Comparison of ENCODE assay signal across 14 mouse cellular contexts in the genomic region with DNA sequence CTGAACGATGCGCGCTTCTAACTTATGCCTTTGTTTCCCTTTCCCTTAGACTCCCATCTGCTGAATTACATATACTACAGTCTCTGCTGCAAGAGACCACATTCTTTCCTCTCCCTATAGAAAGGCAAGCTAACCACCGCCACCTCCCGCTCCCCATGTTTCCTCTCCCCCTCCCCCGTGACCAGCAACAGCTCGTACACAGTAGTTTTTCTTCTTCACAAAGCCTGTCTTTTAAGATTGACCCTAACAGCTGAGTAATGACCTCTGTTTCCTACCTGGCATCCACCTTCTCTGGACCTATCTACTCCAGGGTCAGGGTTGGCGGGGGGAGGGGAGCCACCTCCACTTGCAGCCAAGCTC. TPM values are rescaled to one million over a fixed set of nuclear protein-coding genes. Genes with fewer than 3 reads are reported as not detected.
A peak's percentile ranks its signal among the peaks of the same experiment; 100 is the strongest.
DNase-seq lines count a peak whose midpoint lies in the region; ATAC-seq lines count a peak whose summit lies in the region.
"Had no signal": no experiment of that assay in that cellular context is flagged by ENCODE, and none has a peak within 500 bp of the region (broad histone marks: within the 10 kb centered on the region; RNA-seq: fewer than 3 reads in every experiment).

No protein-coding gene starts in this region.

- ATAC-seq in heart, embryonic 15.5 days (replicated peaks; ENCODE audit: insufficient number of reproducible peaks, insufficient read depth, low FRiP score, low read depth), result no peak
- no peak for ATAC-seq in lung, embryonic 16.5 days (ENCODE audit: low read depth)
- no peak for ATAC-seq in embryonic facial prominence, embryonic 12.5 days (ENCODE audit: insufficient number of reproducible peaks, insufficient read depth, low FRiP score, low TSS enrichment)
- ATAC-seq in megakaryocyte-erythroid progenitor cell, adult 5-6 weeks (replicated peaks; ENCODE audit: low FRiP score, low TSS enrichment, poor library complexity, severe bottlenecking), result no peak

- peak overlapping the region; percentile 64 for H3K27ac ChIP-seq in heart, embryonic 15.5 days
- peak overlapping the region; percentile 64 for H3K27ac ChIP-seq in lung, embryonic 16.5 days (ENCODE audit: low read length)
- 0 out of 2 replicates have a peak overlapping the region, but pooled peaks have one; percentile 11 for H3K27ac ChIP-seq in embryonic facial prominence, embryonic 12.5 days
- no peak overlapping the region for H3K27ac ChIP-seq in midbrain, embryonic 10.5 days (replicated peaks)
- H3K27ac ChIP-seq: hindbrain, embryonic 14.5 days; macrophage; stomach, embryonic 15.5 days had no signal

- no peaks in the 10 kb centered on the region for H3K9me3 ChIP-seq in heart, embryonic 15.5 days (replicated peaks)
- H3K9me3 ChIP-seq in lung, embryonic 16.5 days (ENCODE audit: control insufficient read depth, low read length), result no peaks in the 10 kb centered on the region
- no peaks in the 10 kb centered on the region for H3K9me3 ChIP-seq in embryonic facial prominence, embryonic 12.5 days
- no peaks in the 10 kb centered on the region for H3K9me3 ChIP-seq in midbrain, embryonic 10.5 days (replicated peaks)
- H3K9me3 ChIP-seq: stomach, embryonic 15.5 days had no signal

- H3K4me3 ChIP-seq in heart, embryonic 15.5 days, result no peak overlapping the region
- no peak overlapping the region for H3K4me3 ChIP-seq in lung, embryonic 16.5 days (ENCODE audit: low read length)
- H3K4me3 ChIP-seq in embryonic facial prominence, embryonic 12.5 days, result no peak overlapping the region
- H3K4me3 ChIP-seq in midbrain, embryonic 10.5 days, result no peak overlapping the region
- H3K4me3 ChIP-seq: stomach, embryonic 15.5 days had no signal

- 79% methylated on average over 8 of the region's 8 CpGs for WGBS in heart, embryonic 15.5 days
- WGBS in lung, embryonic 16.5 days, result 73% methylated on average over 8 of the region's 8 CpGs
- 70% methylated on average over 8 of the region's 8 CpGs for WGBS in embryonic facial prominence, embryonic 12.5 days
- 87% methylated on average over 8 of the region's 8 CpGs for WGBS in midbrain, embryonic 10.5 days

- no peaks in the 10 kb centered on the region for H3K27me3 ChIP-seq in heart, embryonic 15.5 days
- H3K27me3 ChIP-seq in lung, embryonic 16.5 days (ENCODE audit: control insufficient read depth, insufficient read depth, low read depth, low read length), result no peaks in the 10 kb centered on the region
- H3K27me3 ChIP-seq in embryonic facial prominence, embryonic 12.5 days, result no peaks in the 10 kb centered on the region
- H3K27me3 ChIP-seq in midbrain, embryonic 10.5 days (ENCODE audit: low read depth, poor library complexity, severe bottlenecking), result no peaks in the 10 kb centered on the region
- H3K27me3 ChIP-seq: stomach, embryonic 15.5 days had no signal

- intact Hi-C loops in heart, postnatal 14 days (cut with DNase I), result no loop called here

- no peak for DNase-seq in heart, postnatal 14 days
- no peak for DNase-seq in lung, postnatal 14 days
- peak; percentile 55 for DNase-seq in thymus, postnatal 25 days
- DNase-seq in midbrain, embryonic 10.5 days (ENCODE audit: low spot score), result no peak
- DNase-seq: cerebellum, postnatal 14 days; kidney, adult 18-20 months; left cerebral cortex, postnatal 4 days had no signal

- H3K9ac ChIP-seq in heart, embryonic 15.5 days, result no peak overlapping the region
- H3K9ac ChIP-seq in lung, embryonic 16.5 days (ENCODE audit: low read length), result no peak overlapping the region
- no peak overlapping the region for H3K9ac ChIP-seq in embryonic facial prominence, embryonic 12.5 days
- H3K9ac ChIP-seq: hindbrain, embryonic 14.5 days; stomach, embryonic 15.5 days had no signal

- peaks cover 14% of the 10 kb centered on the region for H3K4me1 ChIP-seq in heart, embryonic 15.5 days (replicated peaks)
- peaks cover 8% of the 10 kb centered on the region; the same call in 1 of the 2 replicates for H3K4me1 ChIP-seq in lung, embryonic 16.5 days (replicated peaks; ENCODE audit: control insufficient read depth, insufficient read depth, low read length)
- peaks cover 14% of the 10 kb centered on the region for H3K4me1 ChIP-seq in embryonic facial prominence, embryonic 12.5 days
- peaks cover 5% of the 10 kb centered on the region; the same call in 1 of the 2 replicates for H3K4me1 ChIP-seq in midbrain, embryonic 10.5 days
- H3K4me1 ChIP-seq: stomach, embryonic 15.5 days had no signal

- no peaks in the 10 kb centered on the region for H3K36me3 ChIP-seq in heart, embryonic 15.5 days
- no peaks in the 10 kb centered on the region for H3K36me3 ChIP-seq in lung, embryonic 16.5 days (ENCODE audit: control insufficient read depth, insufficient read depth, low read length)
- no peaks in the 10 kb centered on the region for H3K36me3 ChIP-seq in embryonic facial prominence, embryonic 12.5 days
- H3K36me3 ChIP-seq in midbrain, embryonic 10.5 days, result no peaks in the 10 kb centered on the region
- H3K36me3 ChIP-seq: stomach, embryonic 15.5 days had no signal

- no peak overlapping the region for H3K4me2 ChIP-seq in heart, embryonic 15.5 days
- H3K4me2 ChIP-seq in lung, embryonic 16.5 days (ENCODE audit: low read depth, low read length), result no peak overlapping the region
- H3K4me2 ChIP-seq in embryonic facial prominence, embryonic 12.5 days (replicated peaks), result no peak overlapping the region
- H3K4me2 ChIP-seq: hindbrain, embryonic 14.5 days; stomach, embryonic 15.5 days had no signal

RNA-seq across cellular contexts. Expression of gene Elk3, which starts 15.8 kb away (rescaled TPM):
- 31.7 and 33.5 TPM in 2 replicates for polyA plus RNA-seq in heart, embryonic 15.5 days (2015; fragmentation: Nextera tagmentation; extraction: Ambion mirVana)
- total RNA-seq in heart, postnatal 14 days (2021), result 10 to 100 TPM; 64.1 to 67.2 TPM
- 44.9 and 48.0 TPM in 2 replicates for polyA plus RNA-seq in lung, embryonic 16.5 days (2015; fragmentation: Nextera tagmentation; extraction: Ambion mirVana)
- polyA plus RNA-seq in embryonic facial prominence, embryonic 12.5 days (2016; fragmentation: Nextera tagmentation; extraction: Ambion mirVana), result 37.6 and 38.4 TPM in 2 replicates
- 8.7 and 8.9 TPM in 2 replicates for total RNA-seq in megakaryocyte-erythroid progenitor cell, adult 5-6 weeks (2014; fragmentation: Nextera tagmentation)
- 6.8 and 7.2 TPM in 2 replicates for total RNA-seq in megakaryocyte-erythroid progenitor cell, adult 5-6 weeks (2017)
- 9.8 and 10.6 TPM in 2 replicates for polyA plus RNA-seq in midbrain, embryonic 10.5 days (2016; fragmentation: Nextera tagmentation; extraction: Ambion mirVana)
